In genomic region chr2:155135092-155135491, GRCm38 (mm10) we compare ENCODE assay signal across 8 mouse cellular contexts. TPM values are rescaled to one million over a fixed set of nuclear protein-coding genes. Genes with fewer than 3 reads are reported as not detected.
DNase-seq lines count a peak whose midpoint lies in the region; ATAC-seq and TF ChIP-seq lines count a peak whose summit lies in the region.

No protein-coding gene starts in this region.

- no peaks in the 10 kb centered on the region for H3K27me3 ChIP-seq in hindbrain, embryonic 16.5 days (replicated peaks; ENCODE audit: control insufficient read depth, insufficient read depth, low read length)
- H3K27me3 ChIP-seq in lung, embryonic 14.5 days (ENCODE audit: insufficient read depth, low read length): no peaks in the 10 kb centered on the region
- H3K27me3 ChIP-seq in stomach, embryonic 16.5 days (ENCODE audit: control insufficient read depth, insufficient read depth, low read length): no peaks in the 10 kb centered on the region

- WGBS in lung, adult 2 months: 20% methylated on average over 4 of the region's 4 CpGs
- 72% methylated on average over 4 of the region's 4 CpGs for WGBS in hindbrain, embryonic 16.5 days
- 38% methylated on average over 4 of the region's 4 CpGs for WGBS in lung, embryonic 14.5 days
- WGBS in stomach, embryonic 16.5 days: 48% methylated on average over 4 of the region's 4 CpGs

- no peak overlapping the region for H3K27ac ChIP-seq in hindbrain, embryonic 16.5 days (ENCODE audit: low read depth, low read length)
- no peak overlapping the region for H3K27ac ChIP-seq in lung, embryonic 14.5 days (ENCODE audit: low read depth)
- H3K27ac ChIP-seq in stomach, embryonic 16.5 days (ENCODE audit: low read length): no peak overlapping the region

- no peak overlapping the region for H3K9ac ChIP-seq in hindbrain, embryonic 16.5 days (ENCODE audit: low read depth, low read length)
- no peak overlapping the region for H3K9ac ChIP-seq in lung, embryonic 14.5 days
- H3K9ac ChIP-seq in stomach, embryonic 16.5 days (ENCODE audit: low read length): no peak overlapping the region

- no peak for TF ChIP-seq CTCF in lung, adult 2 months (IDR thresholded peaks at IDR 0.05; ENCODE audit: insufficient read depth, low read length)
- TF ChIP-seq CTCF in lung, embryonic 14.5 days (IDR thresholded peaks at IDR 0.05; ENCODE audit: low read depth): no peak

- no peak for ATAC-seq in hindbrain, embryonic 16.5 days
- no peak for ATAC-seq in lung, embryonic 14.5 days (ENCODE audit: insufficient read depth)
- ATAC-seq in stomach, embryonic 16.5 days (ENCODE audit: insufficient read depth, low FRiP score): no peak

- no peak for TF ChIP-seq POLR2A in lung, adult 2 months (IDR thresholded peaks at IDR 0.05; ENCODE audit: borderline replicate concordance, extremely low read depth, low read depth, low read length)

- DNase-seq in lung, adult 2 months: no peak
- DNase-seq in lung, postnatal 14 days: no peak
- peak; percentile 17 for DNase-seq in lung, embryonic 14.5 days
- no peak for DNase-seq in urinary bladder, adult 2 months (ENCODE audit: low spot score)
- DNase-seq in left cerebral cortex, adult 18-20 months (ENCODE audit: low spot score in 2 of 2): no peak
- DNase-seq in right cerebral cortex, adult 2 months (ENCODE audit: low spot score in 2 of 2): no peak

- peak overlapping the region; percentile 44 for H3K4me3 ChIP-seq in lung, adult 2 months (replicated peaks; ENCODE audit: extremely low read depth, low read depth, low read length)
- no peak overlapping the region for H3K4me3 ChIP-seq in hindbrain, embryonic 16.5 days (ENCODE audit: low read length)
- H3K4me3 ChIP-seq in lung, embryonic 14.5 days (ENCODE audit: low read depth, low read length): peak overlapping the region; percentile 92; the same call in 1 of the 2 replicates
- H3K4me3 ChIP-seq in stomach, embryonic 16.5 days (replicated peaks; ENCODE audit: low read length): peak overlapping the region; percentile 4; the same call in 1 of the 2 replicates

- H3K4me1 ChIP-seq in lung, adult 2 months (ENCODE audit: control insufficient read depth, insufficient read depth, low read length): peaks cover 18% of the 10 kb centered on the region
- peaks cover 18% of the 10 kb centered on the region for H3K4me1 ChIP-seq in hindbrain, embryonic 16.5 days (ENCODE audit: control insufficient read depth, insufficient read depth, low read depth, low read length)
- peaks cover 16% of the 10 kb centered on the region for H3K4me1 ChIP-seq in lung, embryonic 14.5 days (ENCODE audit: insufficient read depth)
- H3K4me1 ChIP-seq in stomach, embryonic 16.5 days (ENCODE audit: control insufficient read depth, insufficient read depth, low read length): peaks cover 14% of the 10 kb centered on the region

- peak overlapping the region; percentile 4; the same call in 1 of the 2 replicates for H3K4me2 ChIP-seq in hindbrain, embryonic 16.5 days (ENCODE audit: low read length)
- peak overlapping the region; percentile 74 for H3K4me2 ChIP-seq in lung, embryonic 14.5 days
- peak overlapping the region; percentile 45 for H3K4me2 ChIP-seq in stomach, embryonic 16.5 days (ENCODE audit: low read depth, low read length)

- no peaks in the 10 kb centered on the region for H3K9me3 ChIP-seq in hindbrain, embryonic 16.5 days (ENCODE audit: control insufficient read depth, low read length)
- no peaks in the 10 kb centered on the region for H3K9me3 ChIP-seq in lung, embryonic 14.5 days (ENCODE audit: low read depth, low read length)
- no peaks in the 10 kb centered on the region for H3K9me3 ChIP-seq in stomach, embryonic 16.5 days (replicated peaks; ENCODE audit: control insufficient read depth, low read length)

- peaks cover 12% of the 10 kb centered on the region for H3K36me3 ChIP-seq in hindbrain, embryonic 16.5 days (ENCODE audit: control insufficient read depth, insufficient read depth, low read length)
- peaks cover 23% of the 10 kb centered on the region for H3K36me3 ChIP-seq in lung, embryonic 14.5 days (ENCODE audit: insufficient read depth)
- H3K36me3 ChIP-seq in stomach, embryonic 16.5 days (ENCODE audit: control insufficient read depth, insufficient read depth, low read length): peaks cover 14% of the 10 kb centered on the region; the same call in 1 of the 2 replicates

RNA-seq across cellular contexts. Expression of gene Itch, which starts 1.8 kb away (rescaled TPM):
- 7.5 and 12.0 TPM in 2 replicates for polyA plus RNA-seq in lung, adult 2 months (2012; rRNA removed)
- 33.6 and 37.9 TPM in 2 replicates for polyA plus RNA-seq in hindbrain, embryonic 16.5 days (2015; fragmentation: Nextera tagmentation; extraction: Ambion mirVana)
- 52.9 and 57.1 TPM in 2 replicates for polyA plus RNA-seq in lung, embryonic 14.5 days (2014; fragmentation: Nextera tagmentation; extraction: Ambion mirVana)
- polyA plus RNA-seq in stomach, embryonic 16.5 days (2015; fragmentation: Nextera tagmentation; extraction: Ambion mirVana): 51.9 and 54.3 TPM in 2 replicates
- polyA plus RNA-seq in urinary bladder, adult 2 months (2012; rRNA removed): 20.8 and 26.9 TPM in 2 replicates
- 10 to 100 TPM; 55.8 to 57.6 TPM for total RNA-seq in left cerebral cortex, adult 18-20 months (2021)

Comparison
In these comparisons a context has a peak if more than half of its experiments do, and no peak if none do; other contexts are left out.
1. H3K4me2 ChIP-seq: peak in every context shown above with its lines; median percentile 74 in lung, embryonic 14.5 days; 45 in stomach, embryonic 16.5 days; 4 in hindbrain, embryonic 16.5 days.